Mouse (Mus musculus) limb, embryonic 12.5 days (tissue): ENCODE results near the gene Senp6. TPM values are rescaled to one million over a fixed set of nuclear protein-coding genes. Genes with fewer than 3 reads are reported as not detected.

ENCODE experiments used
- ATAC-seq: fragments of 200-750 bp; cut with Nextera tagmentation; 2 replicates; pipeline ENCODE4 v1.8.0; 2017; ENCODE audit warnings: low read depth, moderate TSS enrichment; ENCODE audit not compliant: insufficient number of reproducible peaks, insufficient read depth, low FRiP score, low TSS enrichment
- H3K27ac ChIP-seq: fragments of 300-500 bp; sonication (generic); 2 replicates; pipeline ENCODE4 v1.5.1; 2016; ENCODE audit warnings: mild to moderate bottlenecking, moderate library complexity
- H3K27me3 ChIP-seq: fragments of 300-500 bp; sonication (generic); 2 replicates; pipeline ENCODE4 v1.6.1; 2016; ENCODE audit warnings: mild to moderate bottlenecking, moderate library complexity
- H3K36me3 ChIP-seq: fragments of 300-500 bp; sonication (generic); 2 replicates; pipeline ENCODE4 v1.6.1; 2016; ENCODE audit warnings: mild to moderate bottlenecking, moderate library complexity
- H3K4me1 ChIP-seq: fragments of 300-500 bp; sonication (generic); replicated peaks from 2 replicates; pipeline ENCODE4 v1.6.1; 2016
- H3K4me2 ChIP-seq: fragments of 300-500 bp; sonication (generic); 2 replicates; pipeline ENCODE4 v1.6.1; 2016; ENCODE audit warnings: mild to moderate bottlenecking, moderate library complexity
- H3K4me3 ChIP-seq: fragments of 300-500 bp; sonication (generic); replicated peaks from 2 replicates; pipeline ENCODE4 v1.5.1; 2016; ENCODE audit warnings: mild to moderate bottlenecking
- H3K9ac ChIP-seq: fragments of 300-500 bp; sonication (generic); replicated peaks from 2 replicates; pipeline ENCODE4 v1.6.1; 2016; ENCODE audit warnings: mild to moderate bottlenecking, moderate library complexity
- H3K9me3 ChIP-seq: fragments of 300-500 bp; sonication (generic); 2 replicates; pipeline ENCODE4 v1.6.1; 2016; ENCODE audit warnings: mild to moderate bottlenecking, moderate library complexity
- WGBS: fragments of 180-500 bp; shearing (Covaris S2); methylation state at CpG from one replicate; pipeline ENCODE4 v1.1.7; 2016; 5-methylcytosine and 5-hydroxymethylcytosine counted together
- polyA plus RNA-seq: library from polyadenylated mRNA; unstranded; fragments of >200 nt; fragmentation: Nextera tagmentation; extraction: Ambion mirVana; gene quantifications from 2 replicates; pipeline ENCODE4 v1.2.1, GENCODE M21; 2016

Gene Senp6
- polyA plus RNA-seq, 1 experiment from 2014 or later, result 72.9 TPM

DNA sequence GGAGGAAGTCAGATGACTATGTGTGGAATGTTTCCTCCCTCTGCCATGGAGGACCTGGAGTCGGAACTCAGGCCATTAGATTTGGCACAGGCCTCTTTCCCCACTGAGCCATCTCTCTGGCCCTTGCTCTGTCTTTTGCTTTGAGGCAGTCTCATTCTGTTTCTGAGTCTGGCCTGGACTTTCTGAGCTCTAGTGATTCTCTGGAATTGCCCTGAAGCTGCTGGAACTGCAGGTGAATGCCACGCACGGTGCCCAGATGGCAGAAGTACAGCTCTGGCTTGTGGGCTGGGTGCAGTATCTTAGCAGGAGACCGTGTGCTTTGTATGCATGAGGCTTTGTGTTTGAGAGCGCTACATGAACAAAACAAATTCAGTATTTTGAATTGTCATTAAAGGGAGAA lies 92.2 kb downstream of the Senp6 start:
- H3K27ac ChIP-seq, result no peak overlapping the region
- 86% methylated on average over 5 of the region's 5 CpGs for WGBS
- H3K4me1 ChIP-seq, result no peaks in the 10 kb centered on the region

DNA sequence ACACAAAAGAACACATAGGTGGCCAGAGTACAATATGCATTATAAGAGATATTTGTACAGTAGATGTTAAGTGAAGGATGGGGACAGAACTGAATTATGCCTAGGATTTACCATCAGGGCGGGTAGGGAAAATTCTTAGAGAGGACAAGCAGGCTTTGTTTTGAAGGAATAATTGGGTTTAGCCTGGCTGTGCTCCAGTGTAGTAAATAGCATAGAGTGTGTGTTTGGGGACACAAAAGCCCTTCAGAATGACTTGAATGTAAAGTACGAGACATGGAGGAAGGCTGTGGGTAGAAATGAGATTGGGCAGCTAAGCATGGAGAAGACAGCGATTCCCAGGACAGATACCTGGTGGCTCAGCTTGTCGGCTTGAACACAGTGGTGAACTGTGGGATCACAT lies 94.7 kb downstream of the Senp6 start:
- Histone ChIP-seq H3K9ac (no peak overlapping the region), H3K9me3 (no peaks in the 10 kb centered on the region), H3K27me3 (no peaks in the 10 kb centered on the region), H3K36me3 (no peaks in the 10 kb centered on the region), H3K27ac (no peak overlapping the region), H3K4me3 (no peak overlapping the region), H3K4me2 (no peak overlapping the region), H3K4me1 (0 out of 2 replicates have a peak, but pooled peaks cover 4% of the 10 kb centered on the region)
- 81% methylated on average over 4 of the region's 4 CpGs for WGBS
- ATAC-seq, result no peak

More for the DNA sequence above, 92.2 kb downstream of the Senp6 start:
- no peak overlapping the region for H3K9ac ChIP-seq
- H3K9me3 ChIP-seq, result no peaks in the 10 kb centered on the region
- no peak for ATAC-seq
- H3K27me3 ChIP-seq, result no peaks in the 10 kb centered on the region
- H3K4me2 ChIP-seq, result no peak overlapping the region
- H3K36me3 ChIP-seq, result no peaks in the 10 kb centered on the region
- no peak overlapping the region for H3K4me3 ChIP-seq

DNA sequence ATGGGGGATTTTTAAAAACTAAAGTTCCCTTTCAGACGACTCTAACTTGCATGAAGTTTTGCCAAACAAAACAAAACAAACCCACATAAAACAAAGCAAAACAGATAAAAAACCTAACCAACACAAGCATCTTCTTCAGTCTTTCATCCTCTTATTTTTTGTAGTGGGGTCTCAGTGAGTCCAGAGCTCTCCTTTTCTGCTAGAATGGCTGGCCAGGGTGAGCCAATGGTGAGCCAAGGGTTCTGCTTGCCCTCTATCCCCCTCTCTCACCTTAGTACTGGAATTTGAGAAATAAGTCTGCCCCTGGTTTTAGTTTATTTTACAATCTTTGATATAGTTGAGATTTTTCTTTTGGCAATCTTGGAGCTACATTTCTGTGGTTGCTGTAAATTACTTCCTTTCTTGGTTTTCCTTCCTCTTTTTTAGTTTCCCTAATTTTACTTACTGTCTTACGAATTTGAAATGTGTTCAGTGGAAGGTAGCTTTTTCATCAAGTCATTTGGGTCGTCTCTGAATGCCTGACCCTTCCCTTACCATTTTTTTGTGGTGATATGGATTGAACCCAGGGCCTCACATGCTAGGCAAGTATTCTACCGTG lies 96.5 kb downstream of the Senp6 start:
- Histone ChIP-seq H3K9me3 (no peaks in the 10 kb centered on the region), H3K36me3 (no peaks in the 10 kb centered on the region), H3K4me1 (0 out of 2 replicates have a peak, but pooled peaks cover 4% of the 10 kb centered on the region), H3K4me2 (no peak overlapping the region), H3K9ac (no peak overlapping the region), H3K27me3 (no peaks in the 10 kb centered on the region), H3K27ac (no peak overlapping the region), H3K4me3 (no peak overlapping the region)
- ATAC-seq, result no peak
- WGBS, result 84% methylated on average over 4 of the region's 4 CpGs

DNA sequence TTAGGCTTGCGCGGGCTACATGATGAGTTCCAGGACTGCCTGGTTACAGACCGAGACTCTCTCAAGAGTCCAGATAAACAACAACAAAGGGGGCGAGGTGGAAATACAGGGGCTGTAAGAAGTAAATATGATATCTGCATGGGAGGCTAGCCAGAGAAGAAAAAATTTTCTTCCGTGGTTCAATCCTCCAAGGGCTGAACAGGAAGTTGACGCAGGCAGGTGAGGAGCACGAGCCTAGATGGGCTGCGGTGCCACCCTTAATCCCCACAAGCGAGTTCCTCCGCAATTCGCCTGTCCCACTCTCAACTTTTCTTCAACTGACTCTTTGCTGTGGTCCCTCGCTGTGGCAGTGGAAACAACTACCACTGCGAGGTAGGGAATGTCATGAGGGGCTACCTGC lies 97.5 kb downstream of the Senp6 start:
- Histone ChIP-seq H3K4me3 (peak overlapping the region; percentile 71), H3K27me3 (no peaks in the 10 kb centered on the region), H3K9me3 (no peaks in the 10 kb centered on the region), H3K27ac (0 out of 2 replicates have a peak overlapping the region, but pooled peaks have one; percentile 56), H3K4me1 (0 out of 2 replicates have a peak, but pooled peaks cover 4% of the 10 kb centered on the region), H3K9ac (peak overlapping the region; percentile 27; the same call in 1 of the 2 replicates), H3K4me2 (peak overlapping the region; percentile 70), H3K36me3 (no peaks in the 10 kb centered on the region)
- 5% methylated on average over 13 of the region's 13 CpGs for WGBS
- ATAC-seq, result no peak

- no peaks in the 10 kb centered on the region for H3K36me3 ChIP-seq
- ATAC-seq, result peak; percentile 98
- H3K9me3 ChIP-seq, result no peaks in the 10 kb centered on the region
- H3K4me1 ChIP-seq, result 0 out of 2 replicates have a peak, but pooled peaks cover 4% of the 10 kb centered on the region
- under 1% methylated on average over 69 of the region's 69 CpGs for WGBS
- peak within 1 kb of the TSS; percentile 77 for H3K9ac ChIP-seq
- no peaks in the 10 kb centered on the region for H3K27me3 ChIP-seq
- peak within 1 kb of the TSS; percentile 74 for H3K27ac ChIP-seq
- H3K4me2 ChIP-seq, result peak within 1 kb of the TSS; percentile 70
- peak within 1 kb of the TSS; percentile 71 for H3K4me3 ChIP-seq
Measured at GRCm38 (mm10) chr9:80164611-80165474, 98.1 kb downstream of the Senp6 start, which contains the start of gene Myo6. TSS of gene Myo6 (plus strand) at chr9:80165031.

DNA sequence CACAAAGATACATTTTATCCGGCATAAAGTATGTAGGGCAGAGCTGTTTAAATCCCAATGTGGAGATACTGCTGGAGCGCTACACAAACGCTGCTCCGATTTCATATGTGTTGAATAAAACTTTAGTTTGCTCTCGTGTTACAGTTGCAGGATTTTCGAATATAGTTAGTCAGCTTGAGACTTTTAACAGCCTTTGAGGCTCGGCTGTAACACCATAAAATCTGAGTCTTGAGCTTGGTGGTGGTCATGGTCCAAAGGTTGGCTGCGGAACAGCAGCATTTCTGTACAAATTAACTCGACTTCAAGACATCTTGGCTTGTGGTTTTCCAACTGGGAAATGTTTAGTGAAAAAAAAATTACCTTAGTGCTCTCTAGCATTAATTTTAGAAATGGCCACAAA lies 99.0 kb downstream of the Senp6 start:
- peak overlapping the region; percentile 70 for H3K4me2 ChIP-seq
- no peak overlapping the region for H3K9ac ChIP-seq
- no peaks in the 10 kb centered on the region for H3K27me3 ChIP-seq
- no peak overlapping the region for H3K27ac ChIP-seq
- H3K4me1 ChIP-seq, result 0 out of 2 replicates have a peak, but pooled peaks cover 4% of the 10 kb centered on the region
- H3K36me3 ChIP-seq, result no peaks in the 10 kb centered on the region
- peak overlapping the region; percentile 71 for H3K4me3 ChIP-seq
- no peaks in the 10 kb centered on the region for H3K9me3 ChIP-seq
- 34% methylated on average over 9 of the region's 9 CpGs for WGBS
- ATAC-seq, result no peak

DNA sequence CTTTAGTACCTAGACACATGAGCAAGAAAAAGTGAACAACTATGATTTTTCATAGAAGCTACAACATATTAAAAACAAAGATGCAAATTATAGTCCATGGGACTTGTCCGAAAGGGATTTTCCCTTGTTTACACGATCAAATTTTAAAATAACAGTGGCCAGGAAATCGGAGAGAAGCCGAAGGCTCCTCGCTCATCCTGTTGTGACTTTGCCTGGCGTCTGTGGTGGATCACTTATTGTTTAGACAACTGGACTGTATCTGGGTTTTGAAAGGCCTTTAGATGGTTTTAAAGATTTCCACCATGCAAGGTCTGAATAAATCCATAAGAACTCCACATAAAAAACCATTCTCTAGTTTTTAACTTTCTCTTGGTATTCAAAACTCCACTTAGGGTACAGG lies 99.7 kb downstream of the Senp6 start:
- H3K4me2 ChIP-seq, result no peak overlapping the region; the same call in 1 of the 2 replicates
- H3K4me3 ChIP-seq, result no peak overlapping the region
- WGBS, result 89% methylated on average over 6 of the region's 6 CpGs

DNA sequence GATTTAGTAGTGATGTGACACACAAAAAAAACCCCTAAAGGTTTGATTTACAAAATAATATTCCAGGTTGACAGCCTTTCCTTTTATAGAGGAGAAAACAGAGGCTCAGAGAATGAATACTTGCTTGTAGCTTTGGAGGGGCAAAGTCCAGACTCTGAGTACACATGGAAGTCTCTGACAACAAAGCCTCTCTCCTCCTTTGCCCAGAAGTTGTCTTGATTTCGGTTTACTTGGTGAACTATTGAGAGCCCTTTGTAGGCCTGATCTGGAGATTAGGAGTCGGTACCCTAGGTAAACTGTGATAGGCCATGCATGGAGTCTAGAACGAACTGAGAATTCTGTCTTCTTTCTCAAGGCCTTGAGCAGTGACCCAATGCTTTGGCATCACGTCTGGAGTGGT lies 100.4 kb downstream of the Senp6 start:
- Histone ChIP-seq H3K4me3 (no peak overlapping the region), H3K9me3 (no peaks in the 10 kb centered on the region), H3K27ac (no peak overlapping the region), H3K4me2 (no peak overlapping the region), H3K36me3 (no peaks in the 10 kb centered on the region), H3K27me3 (no peaks in the 10 kb centered on the region), H3K9ac (no peak overlapping the region), H3K4me1 (0 out of 2 replicates have a peak, but pooled peaks cover 4% of the 10 kb centered on the region)
- ATAC-seq, result no peak
- 82% methylated on average over 4 of the region's 4 CpGs for WGBS

More for the DNA sequence above, 99.7 kb downstream of the Senp6 start:
- Histone ChIP-seq H3K9me3 (no peaks in the 10 kb centered on the region), H3K36me3 (no peaks in the 10 kb centered on the region), H3K9ac (no peak overlapping the region), H3K27me3 (no peaks in the 10 kb centered on the region), H3K27ac (no peak overlapping the region), H3K4me1 (0 out of 2 replicates have a peak, but pooled peaks cover 4% of the 10 kb centered on the region)
- ATAC-seq, result no peak

DNA sequence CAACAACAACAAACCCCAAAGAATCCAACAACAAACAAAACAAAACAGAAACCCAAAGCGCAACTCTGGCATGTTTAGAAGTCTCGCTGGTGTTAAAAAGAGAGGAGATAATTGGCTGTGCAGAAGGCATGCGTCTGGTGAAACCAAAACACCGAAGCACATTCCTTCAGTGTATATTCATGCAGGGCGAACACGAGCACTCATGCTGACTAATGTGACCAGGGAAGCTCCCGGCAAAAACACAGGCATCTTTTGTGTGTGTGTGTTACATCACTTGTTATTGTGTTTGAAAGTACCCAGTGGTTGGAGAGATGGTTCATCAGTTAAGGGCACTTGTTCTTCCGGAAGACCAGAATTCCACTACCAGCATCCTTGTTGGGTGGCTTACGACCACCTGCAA lies 102.8 kb downstream of the Senp6 start:
- no peaks in the 10 kb centered on the region for H3K9me3 ChIP-seq
- H3K4me1 ChIP-seq, result peaks cover 8% of the 10 kb centered on the region
- H3K36me3 ChIP-seq, result no peaks in the 10 kb centered on the region
- H3K4me3 ChIP-seq, result no peak overlapping the region
- no peak for ATAC-seq
- no peak overlapping the region for H3K9ac ChIP-seq
- H3K27ac ChIP-seq, result no peak overlapping the region
- 88% methylated on average over 9 of the region's 9 CpGs for WGBS
- H3K4me2 ChIP-seq, result no peak overlapping the region
- no peaks in the 10 kb centered on the region for H3K27me3 ChIP-seq

- H3K9me3 ChIP-seq, result no peaks in the 10 kb centered on the region
- peaks cover 4% of the 10 kb centered on the region for H3K4me1 ChIP-seq
- no peak overlapping the region for H3K4me2 ChIP-seq
- H3K36me3 ChIP-seq, result no peaks in the 10 kb centered on the region
- no peaks in the 10 kb centered on the region for H3K27me3 ChIP-seq
- H3K9ac ChIP-seq, result no peak overlapping the region
- ATAC-seq, result no peak
- H3K27ac ChIP-seq, result no peak overlapping the region
- no peak overlapping the region for H3K4me3 ChIP-seq
Measured at GRCm38 (mm10) chr9:80171241-80171640, 104.5 kb downstream of the Senp6 start.

GRCm38 (mm10) chr9:80172396-80173222 lies 105.9 kb downstream of the Senp6 start:
- H3K4me1 ChIP-seq, result peaks cover 8% of the 10 kb centered on the region
- H3K27me3 ChIP-seq, result no peaks in the 10 kb centered on the region
- WGBS, result 68% methylated on average over 8 of the region's 8 CpGs
- no peak overlapping the region for H3K9ac ChIP-seq
- no peaks in the 10 kb centered on the region for H3K36me3 ChIP-seq
- no peaks in the 10 kb centered on the region for H3K9me3 ChIP-seq
- no peak overlapping the region for H3K4me2 ChIP-seq
- H3K4me3 ChIP-seq, result no peak overlapping the region
- ATAC-seq, result no peak
- H3K27ac ChIP-seq, result no peak overlapping the region
